Mouse (Mus musculus) heart, embryonic 11.5 days (tissue): Measurements from ENCODE around the gene Meis1. TPM values are rescaled to one million over a fixed set of nuclear protein-coding genes. Genes with fewer than 3 reads are reported as not detected.

Experiments
- ATAC-seq: fragments of 200-750 bp; cut with Nextera tagmentation; replicated peaks from 2 replicates; pipeline ENCODE4 v1.8.0; 2017; ENCODE audit warnings: moderate library complexity; ENCODE audit not compliant: insufficient number of reproducible peaks, low FRiP score, low TSS enrichment
- H3K27ac ChIP-seq: fragments of 300-500 bp; sonication (generic); 2 replicates; pipeline ENCODE4 v1.5.1; 2014; ENCODE audit warnings: mild to moderate bottlenecking, low read depth, low read length
- H3K27me3 ChIP-seq: fragments of 300-500 bp; sonication (generic); 2 replicates; pipeline ENCODE4 v1.6.1; 2014; ENCODE audit warnings: mild to moderate bottlenecking, low read length, mixed read lengths; ENCODE audit not compliant: control insufficient read depth, insufficient read depth
- H3K36me3 ChIP-seq: fragments of 300-500 bp; sonication (generic); 2 replicates; pipeline ENCODE4 v1.6.1; 2014; ENCODE audit warnings: mild to moderate bottlenecking, low read length, moderate library complexity, mixed read lengths; ENCODE audit not compliant: control insufficient read depth, insufficient read depth
- H3K4me1 ChIP-seq: fragments of 300-500 bp; sonication (generic); 2 replicates; pipeline ENCODE4 v1.6.1; 2014; ENCODE audit warnings: low read length; ENCODE audit not compliant: control insufficient read depth, insufficient read depth
- H3K4me2 ChIP-seq: fragments of 300-500 bp; sonication (generic); 2 replicates; pipeline ENCODE4 v1.6.1; 2014; ENCODE audit warnings: mild to moderate bottlenecking, moderate library complexity
- H3K4me3 ChIP-seq: fragments of 300-500 bp; sonication (generic); 2 replicates; pipeline ENCODE4 v1.5.1; 2014; ENCODE audit warnings: low read depth, low read length
- H3K9ac ChIP-seq: fragments of 300-500 bp; sonication (generic); 2 replicates; pipeline ENCODE4 v1.6.1; 2014; ENCODE audit warnings: mild to moderate bottlenecking, low read depth, low read length, moderate library complexity
- H3K9me3 ChIP-seq: fragments of 300-500 bp; sonication (generic); replicated peaks from 2 replicates; pipeline ENCODE4 v1.6.1; 2016; ENCODE audit warnings: low read length; ENCODE audit not compliant: control insufficient read depth
- WGBS: fragments of 180-500 bp; shearing (Covaris S2); extraction: QIAGEN DNeasy Blood & Tissue Kit; methylation state at CpG from one replicate; pipeline ENCODE4 v1.1.7; 2014; ENCODE audit not compliant: insufficient replicate concordance; 5-methylcytosine and 5-hydroxymethylcytosine counted together
- polyA plus RNA-seq: library from polyadenylated mRNA; unstranded; fragments of >200 nt; fragmentation: Nextera tagmentation; extraction: Ambion mirVana; gene quantifications from 2 replicates; pipeline ENCODE4 v1.2.1, GENCODE M21; 2014

Meis1 gene
- polyA plus RNA-seq, 1 experiment from 2014 or later: 72.8 TPM

DNA sequence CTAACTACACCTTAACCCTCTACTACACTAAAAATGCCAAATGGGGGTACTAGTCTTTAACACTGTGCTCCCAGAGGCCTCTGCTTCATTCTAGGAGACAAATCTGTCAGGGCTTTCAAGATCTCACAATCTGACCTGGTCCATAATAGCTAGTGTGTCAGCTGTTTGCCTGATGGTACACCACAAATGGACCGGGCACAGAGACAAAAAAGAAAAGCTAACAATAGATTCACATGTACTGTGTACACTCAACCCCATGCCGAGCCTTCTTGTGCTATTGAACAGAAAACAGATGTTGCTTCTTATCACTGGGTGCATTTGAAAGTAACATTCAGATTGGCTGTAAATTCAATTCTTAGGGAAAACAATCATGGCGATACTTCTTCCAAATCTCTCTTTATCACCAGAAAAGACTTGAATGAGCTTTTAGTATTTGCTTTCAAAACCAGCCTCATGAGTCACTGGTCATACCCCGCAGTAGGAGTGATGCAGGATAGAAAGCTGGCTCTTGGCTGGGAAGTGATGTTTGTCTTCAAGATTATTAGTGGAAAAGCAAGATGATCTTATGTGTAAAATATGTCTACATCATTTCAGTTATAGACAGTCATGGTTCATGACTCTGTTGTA, 30.0 kb downstream of the Meis1 start:
- H3K9ac ChIP-seq: no peak overlapping the region
- no peak overlapping the region for H3K4me2 ChIP-seq
- no peak overlapping the region for H3K4me3 ChIP-seq
- H3K9me3 ChIP-seq: no peaks in the 10 kb centered on the region
- H3K36me3 ChIP-seq: peaks cover 22% of the 10 kb centered on the region
- no peak overlapping the region for H3K27ac ChIP-seq
- peaks cover 34% of the 10 kb centered on the region for H3K4me1 ChIP-seq
- ATAC-seq: no peak
- H3K27me3 ChIP-seq: no peaks in the 10 kb centered on the region
- 58% methylated on average over 4 of the region's 4 CpGs for WGBS

DNA sequence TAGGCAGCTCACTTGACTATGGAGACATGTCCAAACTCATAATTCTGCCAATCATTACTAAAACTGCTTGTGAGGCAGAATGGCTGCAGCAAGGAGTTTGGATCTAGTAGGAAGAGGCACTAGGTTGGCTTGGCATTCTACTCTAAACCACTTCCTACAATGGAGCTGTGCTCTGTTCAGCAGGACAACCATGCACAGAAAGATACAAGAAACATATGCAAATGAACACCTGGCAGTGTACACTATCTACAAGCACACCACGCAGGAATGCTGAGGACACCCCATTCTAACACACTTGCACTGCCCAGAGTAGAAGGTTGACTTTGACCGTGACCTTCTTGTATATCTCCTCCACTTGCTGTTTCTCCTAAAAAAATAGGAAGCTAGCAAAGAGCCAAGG, 35.0 kb downstream of the Meis1 start:
- Histone ChIP-seq H3K4me1 (peaks cover 48% of the 10 kb centered on the region), H3K27me3 (no peaks in the 10 kb centered on the region), H3K9me3 (no peaks in the 10 kb centered on the region), H3K4me3 (no peak overlapping the region), H3K4me2 (no peak overlapping the region), H3K9ac (no peak overlapping the region), H3K36me3 (peaks cover 22% of the 10 kb centered on the region), H3K27ac (no peak overlapping the region)
- 62% methylated on average over 2 of the region's 2 CpGs for WGBS
- no peak; the same call in 1 of the 2 replicates for ATAC-seq

DNA sequence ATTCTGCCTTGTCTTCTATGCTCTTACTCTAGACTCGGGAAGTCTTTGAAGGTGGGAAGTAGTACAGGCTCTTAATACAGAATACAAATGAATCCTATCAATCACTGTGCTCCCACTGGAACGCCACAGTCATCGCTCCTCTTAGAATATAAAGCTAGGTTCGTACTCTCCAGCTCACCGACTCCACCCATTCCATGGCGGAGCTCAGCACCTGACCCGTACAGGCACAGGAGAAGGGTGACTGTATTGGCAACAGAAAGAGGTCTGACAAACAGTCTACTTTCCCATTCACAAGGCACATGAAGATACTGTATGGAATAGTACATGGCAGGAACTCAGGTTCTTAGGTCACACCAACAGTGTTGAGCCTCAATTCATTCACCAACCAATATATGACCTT, 35.5 kb downstream of the Meis1 start:
- Histone ChIP-seq H3K27ac (no peak overlapping the region), H3K9me3 (no peaks in the 10 kb centered on the region), H3K36me3 (peaks cover 22% of the 10 kb centered on the region), H3K27me3 (no peaks in the 10 kb centered on the region), H3K4me3 (no peak overlapping the region), H3K4me2 (no peak overlapping the region), H3K4me1 (peaks cover 53% of the 10 kb centered on the region), H3K9ac (no peak overlapping the region)
- no peak for ATAC-seq
- 85% methylated on average over 7 of the region's 7 CpGs for WGBS

DNA sequence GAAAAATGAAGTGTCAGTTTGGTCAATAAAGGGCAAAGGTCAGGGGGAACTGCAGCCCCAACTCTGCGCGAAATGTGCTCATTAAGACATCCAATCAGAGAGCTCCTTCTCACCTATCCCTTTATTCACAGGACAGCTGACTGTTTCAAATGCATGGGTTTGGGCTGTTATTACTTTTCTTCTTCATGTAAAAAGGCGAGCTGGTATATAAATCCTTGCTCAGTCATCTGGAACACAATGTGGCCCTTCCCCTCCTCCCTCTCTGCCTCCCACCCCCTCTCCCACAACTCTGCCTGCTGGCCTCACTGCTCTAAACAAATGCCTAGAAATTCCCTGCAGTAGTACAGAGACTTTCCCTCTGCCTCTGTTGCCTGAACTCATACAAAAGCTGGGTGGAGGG, 36.5 kb downstream of the Meis1 start:
- Histone ChIP-seq H3K36me3 (peaks cover 18% of the 10 kb centered on the region), H3K4me1 (peaks cover 58% of the 10 kb centered on the region), H3K4me3 (no peak overlapping the region), H3K4me2 (no peak overlapping the region), H3K27ac (0 out of 2 replicates have a peak overlapping the region, but pooled peaks have one; percentile 35), H3K9ac (no peak overlapping the region), H3K27me3 (no peaks in the 10 kb centered on the region), H3K9me3 (no peaks in the 10 kb centered on the region)
- WGBS: 60% methylated on average over 3 of the region's 3 CpGs
- peak; percentile 39; the same call in 1 of the 2 replicates for ATAC-seq

DNA sequence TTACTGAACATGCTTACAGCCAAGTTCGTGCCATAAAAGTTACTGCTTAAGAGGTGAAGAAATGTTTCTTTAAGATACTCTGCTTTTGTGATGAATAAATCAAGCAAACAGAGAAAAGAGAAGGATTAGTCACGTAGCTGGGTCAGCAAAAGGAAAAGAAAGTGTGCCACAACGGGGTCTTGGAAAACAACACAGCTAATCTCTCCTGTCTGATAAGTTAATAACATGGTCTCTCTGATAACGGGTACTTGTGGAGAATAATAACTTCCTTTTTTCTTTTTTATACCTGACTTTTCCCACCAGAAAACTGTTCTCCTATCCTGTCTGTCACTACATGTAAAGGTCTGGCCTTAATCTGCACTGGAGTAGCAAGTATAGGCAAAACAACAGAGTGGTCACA, 37.4 kb downstream of the Meis1 start:
- Histone ChIP-seq H3K9ac (no peak overlapping the region), H3K4me1 (peaks cover 51% of the 10 kb centered on the region), H3K36me3 (peaks cover 12% of the 10 kb centered on the region), H3K4me3 (no peak overlapping the region), H3K4me2 (no peak overlapping the region), H3K9me3 (no peaks in the 10 kb centered on the region), H3K27me3 (no peaks in the 10 kb centered on the region), H3K27ac (peak overlapping the region; percentile 15; the same call in 1 of the 2 replicates)
- ATAC-seq: no peak
- WGBS: 24% methylated on average over 4 of the region's 4 CpGs

DNA sequence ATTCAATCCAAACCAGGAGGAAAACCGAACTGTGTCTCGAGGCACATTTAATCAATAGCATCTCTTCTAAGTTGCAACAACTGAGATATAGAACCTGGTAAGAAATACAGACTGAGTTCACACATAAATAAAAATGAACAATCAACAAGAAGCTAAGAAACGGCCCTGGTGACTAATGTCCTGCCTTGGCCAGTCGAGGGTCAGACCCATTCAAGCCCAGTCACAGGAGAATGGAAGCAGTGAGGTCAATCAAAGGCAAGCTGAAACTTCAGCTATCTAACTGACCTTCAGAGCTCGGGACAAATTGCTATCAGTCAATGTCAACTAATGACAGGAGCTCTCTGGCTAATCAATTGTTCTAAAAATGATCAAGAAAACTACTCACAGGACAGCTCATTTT, 38.2 kb downstream of the Meis1 start:
- ATAC-seq: no peak
- Histone ChIP-seq H3K4me1 (peaks cover 49% of the 10 kb centered on the region), H3K9me3 (no peaks in the 10 kb centered on the region)

DNA sequence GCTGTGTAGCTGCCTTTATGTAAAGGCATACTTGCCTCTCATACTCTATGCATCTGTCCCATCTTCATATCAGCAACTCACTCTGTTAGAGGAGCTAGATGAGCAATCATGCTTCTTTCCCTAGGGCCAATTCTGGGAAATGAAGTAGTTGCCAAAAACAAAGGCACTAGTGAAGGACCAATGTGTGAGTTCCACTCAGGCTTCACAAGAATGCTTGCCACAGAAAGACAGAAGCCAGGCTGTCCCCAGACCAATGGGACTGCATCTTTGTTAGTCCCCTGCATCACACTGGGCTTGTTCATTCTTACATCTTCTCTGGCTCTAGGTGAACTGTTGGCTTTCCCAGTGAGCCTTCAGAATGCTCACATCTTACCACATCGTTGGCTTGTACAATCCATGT, 43.7 kb downstream of the Meis1 start:
- Histone ChIP-seq H3K9me3 (no peaks in the 10 kb centered on the region), H3K4me3 (no peak overlapping the region), H3K36me3 (no peaks in the 10 kb centered on the region), H3K4me2 (no peak overlapping the region), H3K27me3 (no peaks in the 10 kb centered on the region), H3K9ac (no peak overlapping the region), H3K4me1 (peaks cover 46% of the 10 kb centered on the region), H3K27ac (no peak overlapping the region)
- no peak for ATAC-seq
- 76% methylated on average over 1 of the region's 1 CpGs for WGBS

More for the DNA sequence above, 38.2 kb downstream of the Meis1 start:
- Histone ChIP-seq H3K36me3 (peaks cover 6% of the 10 kb centered on the region; the same call in 1 of the 2 replicates), H3K27me3 (no peaks in the 10 kb centered on the region), H3K27ac (no peak overlapping the region), H3K4me2 (no peak overlapping the region), H3K4me3 (no peak overlapping the region), H3K9ac (no peak overlapping the region)
- WGBS: 32% methylated on average over 5 of the region's 5 CpGs

DNA sequence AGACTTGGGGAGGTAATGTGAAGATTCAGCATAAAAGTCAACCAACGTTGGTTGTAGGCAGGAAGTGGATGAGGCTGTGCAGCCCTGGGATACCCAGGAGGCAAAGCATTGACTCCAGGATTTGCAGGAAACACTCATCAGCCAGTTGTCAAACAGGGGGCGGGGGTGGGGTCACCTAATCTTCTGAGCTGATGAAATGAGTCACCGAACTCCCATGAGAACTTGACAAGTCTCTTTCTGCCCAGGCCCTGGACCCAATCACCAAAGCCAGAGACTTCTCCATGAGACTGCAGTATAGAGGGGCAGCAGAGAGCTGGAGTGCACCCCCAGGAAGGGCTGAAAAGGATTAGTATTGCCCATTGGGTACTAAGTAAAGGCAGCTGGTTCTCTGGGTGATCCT, 45.0 kb downstream of the Meis1 start:
- peaks cover 55% of the 10 kb centered on the region for H3K4me1 ChIP-seq
- H3K9ac ChIP-seq: no peak overlapping the region
- H3K27ac ChIP-seq: peak overlapping the region; percentile 68; the same call in 1 of the 2 replicates
- H3K36me3 ChIP-seq: no peaks in the 10 kb centered on the region
- 6% methylated on average over 3 of the region's 3 CpGs for WGBS
- ATAC-seq: peak; percentile 40; the same call in 1 of the 2 replicates
- H3K9me3 ChIP-seq: no peaks in the 10 kb centered on the region
- no peak overlapping the region for H3K4me3 ChIP-seq
- peak overlapping the region; percentile 2; the same call in 1 of the 2 replicates for H3K4me2 ChIP-seq
- no peaks in the 10 kb centered on the region for H3K27me3 ChIP-seq

DNA sequence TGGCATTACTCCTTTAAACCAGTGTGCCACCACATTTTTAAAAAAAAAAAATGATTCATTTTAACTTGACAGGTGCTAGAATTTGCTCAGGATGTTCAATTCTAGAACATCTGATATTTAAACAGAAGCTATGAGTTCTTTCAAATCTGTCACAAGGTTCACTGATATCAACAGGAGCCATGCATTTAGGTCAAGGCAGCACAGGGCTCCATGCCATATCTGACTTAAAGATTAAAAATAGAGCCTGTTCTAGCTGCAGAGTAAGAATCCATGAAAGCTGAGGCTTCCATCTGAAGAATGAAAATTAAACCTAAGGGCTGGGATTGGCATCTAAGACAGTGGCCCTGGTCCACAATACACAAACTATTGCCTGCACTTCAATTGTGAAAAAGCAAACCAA, 45.8 kb downstream of the Meis1 start:
- Histone ChIP-seq H3K4me3 (no peak overlapping the region), H3K36me3 (no peaks in the 10 kb centered on the region), H3K4me1 (peaks cover 53% of the 10 kb centered on the region), H3K4me2 (no peak overlapping the region), H3K9me3 (no peaks in the 10 kb centered on the region), H3K9ac (no peak overlapping the region), H3K27ac (no peak overlapping the region), H3K27me3 (no peaks in the 10 kb centered on the region)
- no peak for ATAC-seq
